Mouse (Mus musculus): ENCODE data around the gene Alcam. TPM values are rescaled to one million over a fixed set of nuclear protein-coding genes. Genes with fewer than 3 reads are reported as not detected.
A peak's percentile ranks its signal among the peaks of the same experiment; 100 is the strongest.

The Alcam gene
- polyA plus RNA-seq, 1 experiment from 2014 or later: 47.0 TPM

- Histone ChIP-seq H3K4me2 (ENCODE audit: low read length) (no peak overlapping the region), H3K36me3 (ENCODE audit: control insufficient read depth, insufficient read depth, low read length) (no peaks in the 10 kb centered on the region), H3K27ac (ENCODE audit: low read depth) (no peak overlapping the region), H3K9me3 (ENCODE audit: control insufficient read depth, low read length) (no peaks in the 10 kb centered on the region), H3K4me1 (replicated peaks; ENCODE audit: control insufficient read depth, insufficient read depth, low read length) (no peaks in the 10 kb centered on the region), H3K27me3 (replicated peaks; ENCODE audit: control insufficient read depth, insufficient read depth, low read length) (no peaks in the 10 kb centered on the region), H3K4me3 (ENCODE audit: low read depth, low read length) (no peak overlapping the region), H3K9ac (ENCODE audit: low read length) (no peak overlapping the region)
- WGBS: 81% methylated on average over 2 of the region's 2 CpGs
- DNase-seq (ENCODE audit: low spot score): no peak
- ATAC-seq (replicated peaks; ENCODE audit: low FRiP score, low TSS enrichment, low read depth): no peak
Measured at GRCm38 (mm10) chr16:52371956-52372355, 81.9 kb downstream of the Alcam start.

- 92% methylated on average over 5 of the region's 5 CpGs for WGBS
- Histone ChIP-seq H3K4me1 (replicated peaks; ENCODE audit: control insufficient read depth, insufficient read depth, low read length) (no peaks in the 10 kb centered on the region), H3K4me3 (ENCODE audit: low read depth, low read length) (no peak overlapping the region), H3K27me3 (replicated peaks; ENCODE audit: control insufficient read depth, insufficient read depth, low read length) (no peaks in the 10 kb centered on the region), H3K36me3 (ENCODE audit: control insufficient read depth, insufficient read depth, low read length) (no peaks in the 10 kb centered on the region), H3K9me3 (ENCODE audit: control insufficient read depth, low read length) (no peaks in the 10 kb centered on the region), H3K27ac (ENCODE audit: low read depth) (no peak overlapping the region), H3K9ac (ENCODE audit: low read length) (no peak overlapping the region), H3K4me2 (ENCODE audit: low read length) (no peak overlapping the region)
- DNase-seq (ENCODE audit: low spot score) (no peak), ATAC-seq (replicated peaks; ENCODE audit: low FRiP score, low TSS enrichment, low read depth) (no peak)
Measured at GRCm38 (mm10) chr16:52368521-52368920, 85.4 kb downstream of the Alcam start.

- H3K9ac ChIP-seq (ENCODE audit: low read length): no peak overlapping the region
- no peak overlapping the region for H3K4me3 ChIP-seq (ENCODE audit: low read depth, low read length)
- no peak overlapping the region for H3K4me2 ChIP-seq (ENCODE audit: low read length)
- H3K27ac ChIP-seq (ENCODE audit: low read depth): no peak overlapping the region
- H3K4me1 ChIP-seq (replicated peaks; ENCODE audit: control insufficient read depth, insufficient read depth, low read length): no peaks in the 10 kb centered on the region
- DNase-seq (ENCODE audit: low spot score): no peak
- no peaks in the 10 kb centered on the region for H3K9me3 ChIP-seq (ENCODE audit: control insufficient read depth, low read length)
- no peaks in the 10 kb centered on the region for H3K36me3 ChIP-seq (ENCODE audit: control insufficient read depth, insufficient read depth, low read length)
- 93% methylated on average over 4 of the region's 4 CpGs for WGBS
- no peak for ATAC-seq (replicated peaks; ENCODE audit: low FRiP score, low TSS enrichment, low read depth)
- H3K27me3 ChIP-seq (replicated peaks; ENCODE audit: control insufficient read depth, insufficient read depth, low read length): no peaks in the 10 kb centered on the region
Measured at GRCm38 (mm10) chr16:52366915-52367314, 87.0 kb downstream of the Alcam start.

- H3K4me2 ChIP-seq (ENCODE audit: low read length): no peak overlapping the region
- ATAC-seq (replicated peaks; ENCODE audit: low FRiP score, low TSS enrichment, low read depth) (no peak), DNase-seq (ENCODE audit: low spot score) (no peak)
- H3K27ac ChIP-seq (ENCODE audit: low read depth): no peak overlapping the region
- no peak overlapping the region for H3K4me3 ChIP-seq (ENCODE audit: low read depth, low read length)
- H3K9me3 ChIP-seq (ENCODE audit: control insufficient read depth, low read length): no peaks in the 10 kb centered on the region
- H3K9ac ChIP-seq (ENCODE audit: low read length): no peak overlapping the region
- no peaks in the 10 kb centered on the region for H3K4me1 ChIP-seq (replicated peaks; ENCODE audit: control insufficient read depth, insufficient read depth, low read length)
- H3K27me3 ChIP-seq (replicated peaks; ENCODE audit: control insufficient read depth, insufficient read depth, low read length): no peaks in the 10 kb centered on the region
- WGBS: 89% methylated on average over 4 of the region's 4 CpGs
- H3K36me3 ChIP-seq (ENCODE audit: control insufficient read depth, insufficient read depth, low read length): no peaks in the 10 kb centered on the region
Measured at GRCm38 (mm10) chr16:52363944-52364511, 89.8 kb downstream of the Alcam start.

GRCm38 (mm10) chr16:52343467-52344033 is 110.3 kb downstream of the Alcam start:
- no peaks in the 10 kb centered on the region for H3K36me3 ChIP-seq (ENCODE audit: control insufficient read depth, insufficient read depth, low read length)
- no peak overlapping the region for H3K9ac ChIP-seq (ENCODE audit: low read length)
- DNase-seq (ENCODE audit: low spot score): no peak
- no peaks in the 10 kb centered on the region for H3K27me3 ChIP-seq (replicated peaks; ENCODE audit: control insufficient read depth, insufficient read depth, low read length)
- no peak for ATAC-seq (replicated peaks; ENCODE audit: low FRiP score, low TSS enrichment, low read depth)
- 55% methylated on average over 2 of the region's 2 CpGs for WGBS
- no peak overlapping the region for H3K27ac ChIP-seq (ENCODE audit: low read depth)
- H3K4me3 ChIP-seq (ENCODE audit: low read depth, low read length): no peak overlapping the region
- no peaks in the 10 kb centered on the region for H3K4me1 ChIP-seq (replicated peaks; ENCODE audit: control insufficient read depth, insufficient read depth, low read length)
- no peak overlapping the region for H3K4me2 ChIP-seq (ENCODE audit: low read length)
- no peaks in the 10 kb centered on the region for H3K9me3 ChIP-seq (ENCODE audit: control insufficient read depth, low read length)

- no peaks in the 10 kb centered on the region for H3K27me3 ChIP-seq (replicated peaks; ENCODE audit: control insufficient read depth, insufficient read depth, low read length)
- H3K27ac ChIP-seq (ENCODE audit: low read depth): no peak overlapping the region
- no peak overlapping the region for H3K4me2 ChIP-seq (ENCODE audit: low read length)
Measured at GRCm38 (mm10) chr16:52342694-52343466, 111.0 kb downstream of the Alcam start.

GRCm38 (mm10) chr16:52334084-52334483 is 119.8 kb downstream of the Alcam start:
- WGBS: 65% methylated on average over 4 of the region's 4 CpGs
- no peaks in the 10 kb centered on the region for H3K36me3 ChIP-seq (ENCODE audit: control insufficient read depth, insufficient read depth, low read length)
- no peak for ATAC-seq (replicated peaks; ENCODE audit: low FRiP score, low TSS enrichment, low read depth)
- no peak overlapping the region for H3K9ac ChIP-seq (ENCODE audit: low read length)
- no peaks in the 10 kb centered on the region for H3K27me3 ChIP-seq (replicated peaks; ENCODE audit: control insufficient read depth, insufficient read depth, low read length)
- no peak for DNase-seq (ENCODE audit: low spot score)
- no peaks in the 10 kb centered on the region for H3K4me1 ChIP-seq (replicated peaks; ENCODE audit: control insufficient read depth, insufficient read depth, low read length)
- peak overlapping the region; percentile 33; the same call in 1 of the 2 replicates for H3K27ac ChIP-seq (ENCODE audit: low read depth)
- H3K9me3 ChIP-seq (ENCODE audit: control insufficient read depth, low read length): no peaks in the 10 kb centered on the region
- no peak overlapping the region for H3K4me3 ChIP-seq (ENCODE audit: low read depth, low read length)
- H3K4me2 ChIP-seq (ENCODE audit: low read length): no peak overlapping the region

More at GRCm38 (mm10) chr16:52342694-52343466, 111.0 kb downstream of the Alcam start:
- H3K9ac ChIP-seq (ENCODE audit: low read length): no peak overlapping the region
- no peaks in the 10 kb centered on the region for H3K36me3 ChIP-seq (ENCODE audit: control insufficient read depth, insufficient read depth, low read length)
- H3K4me1 ChIP-seq (replicated peaks; ENCODE audit: control insufficient read depth, insufficient read depth, low read length): no peaks in the 10 kb centered on the region
- 69% methylated on average over 8 of the region's 8 CpGs for WGBS
- H3K9me3 ChIP-seq (ENCODE audit: control insufficient read depth, low read length): no peaks in the 10 kb centered on the region
- no peak for ATAC-seq (replicated peaks; ENCODE audit: low FRiP score, low TSS enrichment, low read depth)
- H3K4me3 ChIP-seq (ENCODE audit: low read depth, low read length): no peak overlapping the region
- DNase-seq (ENCODE audit: low spot score): no peak

GRCm38 (mm10) chr16:52333631-52334030 is 120.2 kb downstream of the Alcam start:
- no peaks in the 10 kb centered on the region for H3K27me3 ChIP-seq (replicated peaks; ENCODE audit: control insufficient read depth, insufficient read depth, low read length)
- no peak overlapping the region for H3K4me2 ChIP-seq (ENCODE audit: low read length)
- no peaks in the 10 kb centered on the region for H3K4me1 ChIP-seq (replicated peaks; ENCODE audit: control insufficient read depth, insufficient read depth, low read length)
- H3K36me3 ChIP-seq (ENCODE audit: control insufficient read depth, insufficient read depth, low read length): no peaks in the 10 kb centered on the region
- no peak overlapping the region for H3K27ac ChIP-seq (ENCODE audit: low read depth)
- no peaks in the 10 kb centered on the region for H3K9me3 ChIP-seq (ENCODE audit: control insufficient read depth, low read length)
- WGBS: 61% methylated on average over 5 of the region's 5 CpGs
- no peak overlapping the region for H3K9ac ChIP-seq (ENCODE audit: low read length)
- DNase-seq (ENCODE audit: low spot score) (no peak), ATAC-seq (replicated peaks; ENCODE audit: low FRiP score, low TSS enrichment, low read depth) (peak; percentile 94)
- no peak overlapping the region for H3K4me3 ChIP-seq (ENCODE audit: low read depth, low read length)

Data from intestine, embryonic 14.5 days (tissue).